Mouse (Mus musculus) erythroblast, adult 5-6 weeks (primary cell): ENCODE measurements around the gene Amigo1. TPM values are rescaled to one million over a fixed set of nuclear protein-coding genes. Genes with fewer than 3 reads are reported as not detected.
"Not testable (repeated sequence)": the region's sequence is repeated elsewhere in the genome, so short reads cannot be mapped to it uniquely, and the experiment has no call there.

Source experiments
- ATAC-seq: replicated peaks from 2 replicates; pipeline ENCODE4 v1.8.0; 2016; ENCODE audit warnings: moderate number of reproducible peaks, mild to moderate bottlenecking, moderate TSS enrichment, inconsistent platforms; ENCODE audit not compliant: poor library complexity, low FRiP score, severe bottlenecking
- total RNA-seq, 2 experiments: library from RNA; stranded (forward) in 1 of 2; stranded (reverse) in 1 of 2; fragments of 150-400 nt in 1 of 2; fragments of 200-764, 138-1000 nt in 1 of 2; gene quantifications; 2 replicates each; pipeline versions ENCODE4 v1.2.3 to v1.2.4; 2015 to 2017; ENCODE audit warnings: low replicate concordance in 2 of 2

The Amigo1 gene
- total RNA-seq, 2 experiments from 2014 or later = 0.77 TPM; not detected in 1

- ATAC-seq = no peak
Observed at GRCm38 (mm10) chr3:108206731-108207375, 20.7 kb downstream of the Amigo1 start.

- no peak for ATAC-seq
Observed at GRCm38 (mm10) chr3:108209001-108209400, 22.9 kb downstream of the Amigo1 start.

DNA sequence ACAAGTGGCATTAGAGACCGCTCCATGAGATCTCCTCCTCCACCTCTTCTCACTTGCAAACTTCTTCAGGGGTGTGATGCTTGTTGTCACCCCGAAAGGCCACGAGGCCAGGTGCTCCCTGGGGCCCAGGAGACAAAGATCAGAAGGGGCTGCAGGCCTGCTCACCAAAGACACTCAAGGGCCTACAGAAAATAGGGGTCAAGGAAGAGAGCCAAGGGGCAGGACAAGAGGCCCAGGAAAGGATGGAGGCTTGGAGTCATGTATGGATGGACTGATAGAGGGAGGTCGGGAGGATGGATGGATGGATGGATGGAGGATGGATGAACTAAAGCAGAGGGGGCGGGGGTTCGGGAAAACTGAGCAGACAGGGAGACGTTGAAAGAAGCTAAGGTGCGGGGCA is 23.4 kb downstream of the Amigo1 start:
- no peak for ATAC-seq

- ATAC-seq = peak; percentile 77
Observed at GRCm38 (mm10) chr3:108209946-108210770, 24.0 kb downstream of the Amigo1 start.

DNA sequence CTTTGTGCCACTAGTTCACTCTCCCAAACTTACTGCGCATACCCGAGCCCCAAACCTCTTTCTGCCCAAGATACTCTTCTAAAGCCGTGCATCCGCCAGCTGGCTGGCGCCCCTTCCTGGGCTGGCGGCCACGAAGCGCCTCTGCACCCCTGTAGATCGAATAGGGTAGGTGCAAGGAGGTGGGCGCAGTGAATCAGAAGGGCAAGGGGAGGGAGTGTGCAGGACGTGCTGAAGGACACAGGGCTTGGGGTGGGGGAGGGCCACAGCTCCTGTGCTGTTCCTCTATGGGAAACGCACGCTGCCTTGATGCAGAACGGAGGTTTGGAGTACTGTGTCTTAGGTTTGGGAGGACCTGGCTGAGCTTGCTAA is 24.6 kb downstream of the Amigo1 start, which contains the start of gene Atxn7l2:
Gene Atxn7l2, minus strand, starts transcription at position 164 of the 369 bp plus-strand sequence.
- ATAC-seq = peak; percentile 41

DNA sequence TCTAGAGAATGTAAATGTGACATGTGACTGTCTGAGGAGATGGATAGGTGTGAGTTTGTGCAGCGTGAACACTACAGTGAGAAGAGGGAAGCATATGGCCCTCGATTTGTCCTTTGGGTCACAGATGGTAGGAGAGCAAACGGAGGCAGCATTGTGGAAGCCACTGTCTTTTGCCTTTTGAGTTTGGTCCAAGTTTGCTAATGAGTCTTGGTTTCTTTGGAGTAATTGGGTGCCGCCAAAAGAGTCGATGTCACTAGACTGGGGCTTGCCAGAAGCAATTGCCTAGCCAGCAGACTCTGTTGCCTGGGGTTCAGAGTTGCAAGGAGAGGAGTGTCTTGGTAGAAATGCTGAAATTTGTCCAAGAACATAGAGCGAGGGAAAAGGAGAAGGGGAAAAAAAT is 25.7 kb downstream of the Amigo1 start:
- no peak for ATAC-seq

- no peak for ATAC-seq
Observed at GRCm38 (mm10) chr3:108212406-108212805, 26.3 kb downstream of the Amigo1 start.

- no peak for ATAC-seq
Observed at GRCm38 (mm10) chr3:108214734-108215133, 28.6 kb downstream of the Amigo1 start.

GRCm38 (mm10) chr3:108220661-108221060 is 34.5 kb downstream of the Amigo1 start:
- no peak for ATAC-seq

DNA sequence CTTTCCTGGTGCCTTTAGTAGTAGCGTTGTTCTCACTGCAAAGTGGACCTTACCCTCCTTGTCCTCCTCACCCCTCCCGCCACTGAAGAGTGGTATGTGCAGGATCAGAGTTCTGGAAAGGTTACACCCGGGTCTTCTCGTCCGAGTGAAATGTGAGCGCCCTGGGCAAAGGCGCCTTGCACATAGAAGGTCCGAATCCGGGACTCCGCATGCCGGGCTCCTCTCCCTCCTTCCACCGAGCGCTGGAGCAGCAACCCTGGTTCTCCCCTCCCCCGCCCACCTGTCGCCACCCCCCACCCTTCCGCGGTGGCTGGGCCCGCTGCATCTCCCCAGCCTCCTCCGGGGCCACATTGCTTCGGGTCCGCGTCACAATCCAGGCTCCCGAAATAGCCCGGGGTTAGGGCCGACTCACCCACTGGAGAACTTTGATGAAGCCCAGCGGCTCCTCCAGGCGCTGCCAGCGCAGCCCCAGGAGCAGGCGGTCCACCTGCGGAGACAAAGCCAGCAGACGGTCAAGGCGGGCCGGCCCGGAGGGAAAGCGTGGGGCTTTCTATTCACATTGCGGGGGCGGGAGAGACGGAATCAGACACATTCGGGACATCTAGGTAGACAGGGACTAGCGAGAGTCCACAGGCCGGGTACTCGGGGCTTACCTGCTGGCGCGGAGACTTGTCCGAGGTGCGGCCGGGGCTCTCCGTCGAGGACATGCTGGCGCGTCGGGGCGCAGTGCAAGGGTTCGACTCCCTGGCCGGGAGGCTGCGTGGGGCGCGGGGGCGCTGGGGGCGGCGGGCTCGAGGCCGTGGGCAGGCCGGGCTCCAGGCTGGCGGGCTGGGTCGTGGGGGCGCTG is 39.8 kb downstream of the Amigo1 start:
- no peak for ATAC-seq

- no peak for ATAC-seq
Observed at GRCm38 (mm10) chr3:108226558-108227350, 40.6 kb downstream of the Amigo1 start, which contains the start of gene Sypl2. Gene Sypl2, minus strand, starts transcription at chr3:108226648.

DNA sequence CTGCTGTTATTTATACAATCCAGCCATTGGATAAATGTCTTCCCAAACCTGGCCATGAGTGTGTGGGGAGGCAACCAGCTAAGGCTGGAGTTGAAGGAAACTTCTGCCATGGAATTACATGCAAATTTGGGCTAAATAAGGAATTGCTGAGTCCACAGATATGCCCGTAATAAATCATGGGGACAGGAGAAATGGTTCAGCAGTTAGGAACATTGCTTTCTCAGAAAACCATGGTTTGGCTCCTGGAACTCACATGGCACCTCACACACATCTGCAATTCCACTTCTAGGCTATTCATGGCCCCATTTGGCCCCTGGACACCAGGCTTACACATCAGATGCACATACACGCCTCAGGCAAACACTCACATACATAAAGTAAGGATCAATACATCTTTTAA is 41.4 kb downstream of the Amigo1 start:
- ATAC-seq = no peak

DNA sequence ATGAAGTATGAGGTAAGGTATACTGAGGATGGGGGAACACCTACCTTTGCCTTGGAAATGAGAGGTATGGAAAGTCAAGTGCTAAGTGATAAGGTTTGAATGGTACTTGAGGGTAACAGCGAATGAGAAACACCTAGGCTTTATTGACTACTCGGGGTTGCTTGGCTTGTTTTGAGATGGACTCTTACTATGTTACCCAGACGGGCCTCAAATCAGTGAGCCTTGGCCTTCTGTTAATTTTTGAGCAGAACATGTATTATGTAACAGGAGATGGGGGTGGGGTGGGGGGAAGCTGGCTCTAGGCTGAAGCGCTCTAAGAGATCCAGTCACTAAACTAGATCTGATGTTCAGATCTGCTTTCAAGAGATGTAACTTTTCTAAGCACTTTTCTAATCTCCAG is 45.5 kb downstream of the Amigo1 start:
- ATAC-seq = no peak

GRCm38 (mm10) chr3:108237474-108238102 is 51.5 kb downstream of the Amigo1 start:
- not testable (repeated sequence) for ATAC-seq

DNA sequence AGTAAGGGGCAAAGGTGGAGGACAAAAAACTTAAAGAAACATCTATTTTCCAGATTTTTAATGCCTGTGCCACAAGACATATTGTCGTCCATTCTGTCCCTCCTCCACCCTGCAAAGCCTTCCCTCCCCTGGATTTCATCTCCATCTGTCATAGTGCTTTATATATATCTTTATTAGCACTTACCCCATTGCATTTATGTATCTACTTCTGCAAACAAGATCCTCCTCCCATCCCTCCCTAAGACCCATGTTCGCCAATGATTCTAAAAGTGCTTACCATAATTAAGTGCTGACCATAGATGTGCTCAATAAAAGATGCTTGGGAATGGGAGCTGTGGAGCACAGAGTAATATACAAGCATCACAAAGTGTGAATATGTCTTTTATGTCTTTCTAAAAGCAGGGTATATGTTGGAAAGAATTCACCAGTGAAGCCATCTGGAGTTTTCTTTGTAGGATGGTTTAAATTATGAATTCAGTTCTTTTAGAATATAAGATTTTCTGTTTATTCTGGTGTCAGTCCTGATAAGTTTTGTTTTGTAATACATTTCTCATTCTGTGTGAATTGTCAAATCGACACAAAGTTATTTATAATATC is 55.2 kb downstream of the Amigo1 start:
- no peak for ATAC-seq
